Mouse (Mus musculus) liver, embryonic 14.5 days (tissue): ENCODE measurements around the gene Ank2.

ENCODE experiments used
- CTCF ChIP-seq: IDR thresholded peaks from 2 replicates; pipeline ENCODE4 v1.5.1; 2016; ENCODE audit warnings: antibody characterized with exemption, low read depth, control low read depth
- EP300 ChIP-seq: IDR thresholded peaks from 2 replicates; pipeline ENCODE4 v1.6.1; 2016; ENCODE audit warnings: antibody characterized with exemption, low read depth

DNA sequence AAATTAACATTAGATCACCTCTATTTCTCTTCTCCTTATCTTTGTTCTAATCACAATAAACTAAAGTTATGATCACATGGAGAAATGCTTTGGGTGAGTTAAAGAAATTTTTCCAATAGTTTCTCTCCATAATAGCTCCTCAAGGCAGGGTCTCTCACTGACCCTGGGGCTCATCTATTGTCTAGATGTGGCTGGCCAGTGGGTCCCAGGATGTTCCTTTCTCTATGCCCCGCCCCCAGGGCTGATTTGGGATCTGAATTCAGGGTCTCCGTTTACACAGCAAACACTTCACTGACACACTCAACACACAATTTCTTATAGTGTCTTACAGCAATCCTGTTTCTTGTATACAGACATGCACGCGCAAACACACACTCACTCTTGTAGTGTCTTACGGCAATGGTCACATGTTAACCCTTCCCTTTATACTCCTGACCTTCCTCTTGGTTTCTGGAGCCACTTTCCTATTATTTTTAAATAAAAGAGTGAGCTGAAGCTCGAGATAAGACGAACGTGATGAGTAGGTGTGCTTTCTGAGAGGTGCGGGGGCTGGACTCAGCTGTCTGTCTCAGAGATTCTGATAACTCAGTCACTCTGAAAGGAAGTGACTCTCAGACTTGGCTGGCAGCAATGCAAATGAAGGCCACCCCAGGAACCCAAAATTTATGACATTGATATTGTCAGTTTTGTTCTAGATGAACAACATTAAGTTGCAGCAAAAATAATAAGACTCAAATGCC lies 204.4 kb downstream of the Ank2 start:
- TF ChIP-seq CTCF: no peak
- no peak for TF ChIP-seq EP300
